Mouse (Mus musculus) heart, adult 2 months (tissue): ENCODE data around the gene Hoxb3.

Source experiments
- CTCF ChIP-seq: fragments of 200-600 bp; IDR thresholded peaks from 2 replicates; pipeline ENCODE4 v1.8.1; 2022; ENCODE audit warnings: antibody characterized with exemption, mild to moderate bottlenecking, moderate library complexity
- EP300 ChIP-seq: fragments of 200-500 bp; IDR thresholded peaks from 2 replicates; pipeline ENCODE4 v1.6.1; 2011; ENCODE audit warnings: low read depth, low read length, control low read depth; ENCODE audit not compliant: insufficient read depth
- POLR2A ChIP-seq: fragments of 200-500 bp; IDR thresholded peaks from 2 replicates; pipeline ENCODE4 v1.6.1; 2011; ENCODE audit warnings: mild to moderate bottlenecking, low read depth, low read length, control low read depth; ENCODE audit not compliant: insufficient read depth

DNA sequence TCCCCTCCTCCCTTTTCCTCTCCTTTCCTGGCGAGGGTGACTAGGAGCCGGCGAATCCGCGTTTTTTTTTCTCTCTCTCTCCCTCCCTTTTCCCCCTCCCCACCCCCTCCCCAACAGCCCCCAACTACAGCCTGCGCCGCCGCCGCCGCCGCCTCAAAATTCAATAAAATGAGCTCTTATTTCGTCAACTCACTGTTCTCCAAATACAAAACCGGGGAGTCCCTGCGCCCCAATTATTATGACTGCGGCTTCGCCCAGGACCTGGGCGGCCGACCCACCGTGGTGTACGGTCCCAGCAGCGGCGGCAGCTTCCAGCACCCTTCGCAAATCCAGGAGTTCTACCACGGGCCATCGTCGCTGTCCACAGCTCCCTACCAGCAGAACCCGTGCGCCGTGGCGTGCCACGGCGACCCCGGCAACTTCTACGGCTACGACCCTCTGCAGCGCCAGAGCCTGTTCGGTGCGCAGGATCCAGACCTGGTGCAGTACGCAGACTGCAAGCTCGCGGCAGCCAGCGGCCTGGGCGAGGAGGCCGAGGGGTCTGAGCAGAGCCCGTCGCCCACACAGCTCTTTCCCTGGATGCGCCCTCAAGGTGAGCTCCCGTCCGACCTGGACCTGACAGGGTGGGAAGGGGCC, 40.2 kb upstream of the Hoxb3 start:
- TF ChIP-seq EP300 (no peak), POLR2A (no peak), CTCF (no peak)
